Mouse (Mus musculus): ENCODE data around the gene Eif5a. TPM values are rescaled to one million over a fixed set of nuclear protein-coding genes. Genes with fewer than 3 reads are reported as not detected.
A peak's percentile ranks its signal among the peaks of the same experiment; 100 is the strongest.

Eif5a gene
- total and polyA plus RNA-seq, 3 experiments: 1,419 to 3,314 (median 2,729) TPM

DNA sequence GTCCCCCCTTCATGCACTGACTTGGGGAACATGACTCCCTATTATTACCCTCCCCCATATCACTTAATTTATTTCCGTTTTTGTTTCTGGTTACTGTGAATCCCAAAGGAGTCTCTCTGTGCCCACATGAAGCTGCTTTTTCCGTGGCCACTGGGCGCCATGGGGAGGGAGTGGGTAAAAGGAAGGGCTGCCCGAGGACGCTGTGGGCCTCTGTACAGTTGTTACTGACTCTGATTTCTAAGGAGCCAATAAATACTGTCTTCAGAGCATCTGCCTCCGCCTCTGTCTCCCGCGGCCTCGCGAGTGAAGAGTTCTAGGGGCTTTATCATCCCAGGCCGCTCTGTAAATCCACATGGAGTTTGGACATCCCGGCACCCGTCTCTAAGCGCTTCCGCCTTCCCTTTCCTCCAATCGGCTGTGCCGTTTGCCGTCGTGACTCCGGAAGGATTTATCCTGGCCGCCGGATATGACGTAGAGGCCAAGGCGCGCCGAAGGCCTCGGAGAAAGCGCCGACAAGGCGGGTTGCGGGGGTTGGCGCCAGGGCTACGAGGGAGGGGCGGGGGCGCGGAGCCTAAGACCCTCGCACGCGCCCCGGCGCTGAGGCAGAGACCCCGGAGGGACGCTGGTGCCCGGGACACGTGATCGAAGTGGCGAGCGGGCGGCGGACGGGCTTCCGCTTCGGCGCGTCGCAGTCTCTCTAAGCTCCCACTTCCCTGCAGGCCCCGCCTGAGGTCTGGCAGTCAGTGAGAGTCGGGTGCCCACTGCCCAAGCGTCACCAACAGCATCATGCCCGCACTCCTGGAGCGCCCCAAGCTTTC, 8.0 kb downstream of the Eif5a start, which contains the start of gene Gps2:
TSS of gene Gps2 (plus strand) at position 335 of the 818 bp plus-strand sequence.
- Histone ChIP-seq H3K9ac (ENCODE audit: insufficient read depth, low read depth) (peak within 1 kb of the TSS; percentile 71), H3K27me3 (replicated peaks) (no peaks in the 10 kb centered on the region), H3K9me3 (replicated peaks; ENCODE audit: low read length) (no peaks in the 10 kb centered on the region), H3K4me3 (replicated peaks in 1 of 3; ENCODE audit: low read depth in 2 of 3, low read length in 2 of 3, poor library complexity in 1 of 3) (peak within 1 kb of the TSS; percentile 67 to 91 (median 79)), H3K4me1 (ENCODE audit: control insufficient read depth in 1 of 2, insufficient read depth in 2 of 2) (peaks cover 21 to 54% of the 10 kb centered on the region in 2 experiments), H3K36me3 (replicated peaks in 1 of 2; ENCODE audit: control insufficient read depth in 1 of 2, insufficient read depth in 1 of 2, low read length in 1 of 2) (peaks cover 82 to 92% of the 10 kb centered on the region in 2 experiments), H3K79me2 (replicated peaks; ENCODE audit: control insufficient read depth, extremely low read depth, insufficient read depth, poor library complexity, severe bottlenecking) (peaks cover 28% of the 10 kb centered on the region), H3K4me2 (ENCODE audit: insufficient read depth, low read depth, poor library complexity, severe bottlenecking) (peak within 1 kb of the TSS; percentile 81), H3K27ac (ENCODE audit: insufficient read depth, low read depth) (peak within 1 kb of the TSS; percentile 54)
- in situ Hi-C loops (cut with MboI; ENCODE audit: low pct_ligation_motif_present, low pct_unique_long_range_greater_than_20kb, low sequenced_read_pairs): no loop called here
- DNase-seq (ENCODE audit: extremely low read depth): peak; percentile 97
- dilution Hi-C loops (cut with MboI; ENCODE audit: extremely low pct_ligation_motif_present, extremely low pct_unique_long_range_greater_than_20kb, low sequenced_read_pairs): no loop called here
- TF ChIP-seq BHLHE40 (IDR thresholded peaks at IDR 0.05; ENCODE audit: low read depth, low read length): peak; percentile 74
- TF ChIP-seq NRF1 (IDR thresholded peaks at IDR 0.05; ENCODE audit: low read depth, low read length): peak; percentile 45
- peak; percentile 93 for TF ChIP-seq ZMIZ1 (IDR thresholded peaks at IDR 0.05; ENCODE audit: low read depth, low read length)
- TF ChIP-seq ETS1 (conservative IDR thresholded peaks at IDR 0.05; ENCODE audit: low read depth, low read length): no peak
- no peak for TF ChIP-seq MAFK (IDR thresholded peaks at IDR 0.05; ENCODE audit: insufficient replicate concordance, low read length)
- TF ChIP-seq TCF12 (IDR thresholded peaks at IDR 0.05; ENCODE audit: low read depth, low read length): peak; percentile 68
- TF ChIP-seq USF2 (conservative IDR thresholded peaks at IDR 0.05; ENCODE audit: low read depth, low read length): peak; percentile 46; the same call in 1 of the 2 replicates
- TF ChIP-seq MEF2A (IDR thresholded peaks at IDR 0.05; ENCODE audit: borderline replicate concordance, low read depth, low read length): no peak; the same call in 1 of the 2 replicates
- TF ChIP-seq KAT2A (IDR thresholded peaks at IDR 0.05; ENCODE audit: insufficient replicate concordance, low read length): peak; percentile 99
- TF ChIP-seq CHD1 (IDR thresholded peaks at IDR 0.05; ENCODE audit: low read depth, low read length): no peak
- no peak for TF ChIP-seq RAD21 (IDR thresholded peaks at IDR 0.05; ENCODE audit: low read depth, low read length)
- TF ChIP-seq CTCF (conservative IDR thresholded peaks at IDR 0.05 in 1 of 2, IDR thresholded peaks at IDR 0.05 in 1 of 2; ENCODE audit: low read depth in 2 of 2, low read length in 2 of 2): no peak
- TF ChIP-seq JUN (IDR thresholded peaks at IDR 0.05; ENCODE audit: insufficient read depth, low read depth, low read length): no peak
- TF ChIP-seq ZKSCAN1 (IDR thresholded peaks at IDR 0.05; ENCODE audit: borderline replicate concordance, low read depth, low read length): no peak
- TF ChIP-seq UBTF (IDR thresholded peaks at IDR 0.05; ENCODE audit: low read depth, low read length): peak; percentile 75
- peak; percentile 78 for TF ChIP-seq NELFE (IDR thresholded peaks at IDR 0.05; ENCODE audit: low read depth, low read length)
- TF ChIP-seq MAZ (IDR thresholded peaks at IDR 0.05; ENCODE audit: low read depth, low read length): peak; percentile 81
- no peak for TF ChIP-seq RCOR1 (conservative IDR thresholded peaks at IDR 0.05; ENCODE audit: low read depth, low read length)
- TF ChIP-seq IRF4 (IDR thresholded peaks at IDR 0.05; ENCODE audit: low read depth, low read length): peak; percentile 71
- no peak; the same call in 1 of the 2 replicates for TF ChIP-seq E2F4 (IDR thresholded peaks at IDR 0.05; ENCODE audit: insufficient replicate concordance, low read depth, low read length)
- peak; percentile 43; the same call in 1 of the 2 replicates for TF ChIP-seq GABPA (IDR thresholded peaks at IDR 0.05; ENCODE audit: insufficient replicate concordance, low read depth, low read length)
- TF ChIP-seq POLR2AphosphoS2 (IDR thresholded peaks at IDR 0.05; ENCODE audit: low read depth, low read length): peak; percentile 97
- TF ChIP-seq EP300 (IDR thresholded peaks at IDR 0.05; ENCODE audit: low read length): no peak
- peak; percentile 100 for TF ChIP-seq ELF1 (IDR thresholded peaks at IDR 0.05; ENCODE audit: low read depth, low read length)
- TF ChIP-seq SIN3A (IDR thresholded peaks at IDR 0.05; ENCODE audit: low read length): peak; percentile 99
- no peak for TF ChIP-seq PAX5 (IDR thresholded peaks at IDR 0.05; ENCODE audit: low read length)
- TF ChIP-seq JUND (conservative IDR thresholded peaks at IDR 0.05; ENCODE audit: low read depth, low read length): no peak
- peak; percentile 98 for TF ChIP-seq MYC (IDR thresholded peaks at IDR 0.05; ENCODE audit: low read depth, low read length)
- TF ChIP-seq MXI1 (IDR thresholded peaks at IDR 0.05; ENCODE audit: low read depth, low read length): peak; percentile 98
- peak; percentile 71 for TF ChIP-seq TBP (conservative IDR thresholded peaks at IDR 0.05; ENCODE audit: low read depth, low read length)
- peak; percentile 80 for TF ChIP-seq USF1 (IDR thresholded peaks at IDR 0.05; ENCODE audit: low read depth, low read length)
- peak; percentile 86 for TF ChIP-seq POLR2A (IDR thresholded peaks at IDR 0.05; ENCODE audit: low read depth, low read length)
- peak; percentile 98 for TF ChIP-seq CHD2 (IDR thresholded peaks at IDR 0.05; ENCODE audit: low read length)
- TF ChIP-seq ZC3H11A (IDR thresholded peaks at IDR 0.05; ENCODE audit: low read depth, low read length): no peak
- TF ChIP-seq SMC3 (IDR thresholded peaks at IDR 0.05; ENCODE audit: low read depth, low read length): no peak
- peak; percentile 96 for TF ChIP-seq HCFC1 (IDR thresholded peaks at IDR 0.05; ENCODE audit: low read depth, low read length)
- TF ChIP-seq MAX (IDR thresholded peaks at IDR 0.05; ENCODE audit: low read length): peak; percentile 90
- no peak for TF ChIP-seq ZNF384 (IDR thresholded peaks at IDR 0.05; ENCODE audit: low read depth, low read length)
